Mouse (Mus musculus) right cerebral cortex, postnatal 10 days (tissue): Measurements from ENCODE around the gene Vps11.
"Not testable (repeated sequence)": the region's sequence is repeated elsewhere in the genome, so short reads cannot be mapped to it uniquely, and the experiment has no call there.

Experiments
- DNase-seq, 2 experiments: peaks; one replicate each; pipeline ENCODE4 v3.0.0; 2021; ENCODE audit warnings: low spot score in 2 of 2

Vps11 gene

DNA sequence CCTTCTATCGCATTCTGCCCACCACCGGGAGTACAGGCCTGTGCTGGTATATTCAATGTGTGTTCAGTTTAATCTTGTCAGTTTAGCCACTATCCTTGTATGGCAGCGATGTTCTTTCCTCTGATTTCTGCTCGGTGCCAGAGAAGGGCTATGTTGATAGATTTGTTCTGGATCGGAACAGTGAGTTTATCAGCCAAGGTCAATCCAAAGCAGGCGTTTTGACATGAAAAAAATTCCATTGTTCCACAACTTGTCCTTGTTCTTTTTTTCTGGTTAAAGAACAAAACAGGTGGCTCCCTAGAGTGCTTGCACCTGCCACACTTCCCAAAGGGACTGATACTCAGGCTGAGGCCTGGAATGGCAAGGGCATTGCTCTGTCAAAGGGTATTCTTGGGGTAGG lies 14.7 kb upstream of the Vps11 start:
- DNase-seq: no peak

DNA sequence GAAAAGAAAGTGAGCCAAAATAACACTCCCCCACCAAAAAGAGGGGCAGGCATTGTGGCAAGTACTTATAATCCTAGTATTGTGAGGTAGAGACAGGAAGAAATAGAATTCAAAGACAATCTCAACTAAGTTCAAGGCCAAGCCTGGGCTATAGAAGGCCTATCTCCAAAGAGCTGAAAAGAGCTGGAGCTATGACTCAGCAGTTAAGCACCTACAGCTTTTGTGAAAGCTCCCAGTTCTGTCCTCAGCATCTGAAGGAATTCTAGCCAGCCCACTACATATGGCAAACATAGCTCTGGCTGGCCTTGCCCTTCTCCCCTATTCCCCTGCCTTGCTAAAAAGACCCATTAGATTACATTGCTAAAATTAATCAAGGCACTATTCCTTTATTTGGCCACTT lies 11.9 kb upstream of the Vps11 start:
- DNase-seq: no peak

- DNase-seq: no peak
Measured at GRCm38 (mm10) chr9:44364480-44364879, 3.0 kb upstream of the Vps11 start.

GRCm38 (mm10) chr9:44361931-44362330 lies 461 bp upstream of the Vps11 start:
- DNase-seq: not testable (repeated sequence)

DNA sequence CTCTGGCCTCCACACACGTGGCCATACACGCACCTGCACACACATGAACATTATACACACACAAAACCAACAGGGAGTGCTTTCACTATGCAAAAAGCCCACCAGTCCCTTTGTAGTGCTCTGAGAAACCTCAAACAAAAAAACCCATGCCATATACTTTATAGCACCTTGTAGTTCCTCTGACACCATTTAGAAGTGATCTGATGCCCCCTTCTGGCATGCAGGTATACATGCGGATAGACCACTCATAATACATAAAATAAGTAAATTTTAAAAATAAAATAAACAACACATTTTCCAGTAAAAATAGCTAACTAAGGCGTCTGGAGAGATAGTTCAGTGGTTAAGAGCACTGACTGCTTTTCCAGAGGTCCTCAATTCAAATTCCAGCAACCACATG lies 4.3 kb downstream of the Vps11 start:
- no peak for DNase-seq

DNA sequence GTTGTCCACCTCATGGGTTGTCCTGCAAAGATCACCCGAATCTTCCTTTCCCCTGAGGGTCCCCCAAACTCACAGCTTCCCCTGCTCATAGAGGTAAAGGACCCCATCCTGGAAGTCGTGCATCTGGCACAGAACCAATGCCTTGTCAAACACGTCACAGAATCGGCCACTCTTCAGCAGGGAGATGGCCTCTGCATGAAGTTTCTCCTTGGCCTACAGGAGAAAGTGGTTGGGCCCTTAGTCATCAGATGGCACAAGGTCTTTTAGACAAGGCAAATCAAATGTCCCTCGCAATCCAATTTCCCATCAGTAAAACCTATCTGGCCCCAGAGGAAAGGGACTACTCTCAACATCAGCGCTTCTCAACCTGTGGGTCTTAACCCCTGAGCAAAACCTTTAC lies 8.3 kb downstream of the Vps11 start:
- no peak for DNase-seq

DNA sequence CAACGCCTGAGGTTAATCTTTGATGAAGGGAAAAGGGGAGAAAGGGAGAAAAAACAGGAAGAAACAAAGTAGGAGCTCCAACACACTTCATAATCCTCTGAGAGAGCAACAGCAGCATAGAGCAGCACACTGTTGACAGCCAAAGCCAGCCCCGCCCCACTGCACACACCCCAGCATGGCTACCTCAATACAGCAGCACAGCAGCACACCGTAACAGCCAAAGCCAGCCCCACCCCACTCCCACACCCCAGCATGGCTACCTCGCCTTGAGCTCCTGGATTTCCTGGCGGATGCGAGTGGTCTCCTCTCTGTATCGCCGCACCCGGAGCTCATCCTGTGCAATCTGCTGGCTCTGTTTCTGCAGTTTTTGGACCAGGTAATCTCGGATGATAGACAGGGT lies 9.1 kb downstream of the Vps11 start:
- DNase-seq: no peak

- no peak for DNase-seq
Measured at GRCm38 (mm10) chr9:44351396-44351795, 10.1 kb downstream of the Vps11 start.

GRCm38 (mm10) chr9:44348546-44348945 lies 12.9 kb downstream of the Vps11 start:
- DNase-seq: no peak

GRCm38 (mm10) chr9:44347621-44348020 lies 13.8 kb downstream of the Vps11 start:
- no peak for DNase-seq

GRCm38 (mm10) chr9:44347166-44347565 lies 14.3 kb downstream of the Vps11 start:
- no peak for DNase-seq

DNA sequence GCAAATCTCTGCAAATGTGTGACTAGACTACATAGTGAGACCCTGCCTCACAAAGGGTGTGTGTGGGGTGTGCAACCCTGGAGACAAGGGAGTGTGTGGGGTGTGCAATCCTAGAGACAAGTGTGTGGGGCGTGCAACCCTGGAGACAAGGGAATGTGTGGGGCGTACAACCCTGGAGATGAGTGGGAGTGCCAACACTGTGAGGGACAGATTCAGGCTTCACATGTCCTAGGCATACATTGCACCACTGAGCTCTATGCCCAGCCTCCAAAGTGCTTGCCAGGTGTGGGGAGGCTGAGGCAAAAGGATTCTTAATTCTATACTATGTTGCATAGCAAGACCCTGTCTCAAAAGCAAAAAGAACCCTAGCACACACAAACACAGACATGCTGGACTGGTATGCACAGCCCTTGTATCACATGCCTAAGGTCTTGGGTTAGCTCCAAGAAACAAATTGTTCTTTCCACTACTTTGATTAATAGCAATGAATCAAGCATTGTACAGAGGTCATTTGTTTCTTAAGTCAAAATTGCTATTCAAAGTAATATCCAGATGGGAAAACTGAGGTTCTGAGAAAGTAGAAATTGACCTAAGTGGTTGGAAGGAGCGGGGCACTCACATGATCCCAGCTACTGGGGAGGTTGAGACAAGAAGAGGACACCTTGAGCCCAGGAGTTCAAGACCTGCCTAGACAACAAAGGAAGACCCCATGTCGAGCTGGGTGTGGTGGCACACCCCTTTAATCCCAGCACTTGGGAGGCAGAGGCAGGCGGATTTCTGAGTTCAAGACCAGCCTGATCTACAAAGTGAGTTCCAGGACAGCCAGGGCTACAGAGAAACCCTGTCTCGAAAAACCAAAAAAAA lies 15.7 kb downstream of the Vps11 start:
- no peak for DNase-seq

DNA sequence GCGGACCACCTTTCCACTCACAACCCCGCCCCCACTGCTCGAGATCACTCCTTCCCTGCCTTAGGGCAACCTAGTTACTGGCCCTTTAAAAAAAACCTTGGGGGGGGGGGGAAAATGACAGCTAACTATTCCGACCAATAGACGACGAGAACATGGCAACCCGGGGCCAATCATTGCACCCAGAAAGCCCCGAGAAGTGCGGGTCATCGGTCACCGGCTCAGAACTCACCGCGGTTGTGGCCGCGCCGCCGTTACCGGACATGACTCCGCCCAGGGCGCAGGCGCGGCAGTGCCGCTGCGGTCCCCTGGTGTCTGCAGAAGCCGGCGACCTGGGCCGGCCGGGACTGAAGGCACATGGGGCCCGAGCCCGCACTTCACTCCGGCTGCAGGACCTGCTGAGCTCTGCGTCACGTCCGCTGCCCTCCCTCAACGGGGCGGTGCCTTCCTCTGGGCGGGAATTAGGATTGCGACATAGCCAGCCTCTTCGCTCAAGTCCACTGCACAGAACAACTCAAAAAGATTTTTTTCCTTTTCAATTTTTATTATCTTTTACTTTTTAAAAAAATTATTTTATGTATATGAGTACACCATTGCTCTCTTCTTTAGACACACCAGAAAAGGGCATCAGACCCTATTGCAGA lies 17.6 kb downstream of the Vps11 start, which contains the start of gene Hmbs:
TSS of gene Hmbs (minus strand) at position 448 of the 641 bp plus-strand sequence.
- peak; percentile 92 to 94 for DNase-seq

DNA sequence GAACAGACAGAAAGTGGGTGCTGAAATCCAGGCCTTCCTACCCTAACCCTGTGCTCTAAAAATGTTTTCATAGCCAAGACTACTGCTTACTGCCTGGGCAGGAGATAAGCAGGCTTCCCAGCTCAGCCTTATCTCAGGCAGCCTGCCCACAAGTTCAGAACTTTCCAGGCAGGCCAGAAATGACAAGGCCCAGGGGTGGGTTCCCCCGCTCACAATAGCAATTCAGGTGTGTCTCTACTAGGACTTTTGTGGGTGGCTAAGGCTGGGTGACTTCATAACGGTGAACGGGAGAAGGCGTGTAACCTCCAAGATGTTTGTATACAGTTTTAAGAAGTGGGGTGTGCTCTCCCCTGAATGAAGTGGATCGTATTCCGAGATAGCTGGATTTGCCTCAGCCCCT lies 18.2 kb downstream of the Vps11 start:
- DNase-seq: no peak

- DNase-seq: no peak
Measured at GRCm38 (mm10) chr9:44342605-44343004, 18.9 kb downstream of the Vps11 start.

- no peak for DNase-seq
Measured at GRCm38 (mm10) chr9:44342173-44342572, 19.3 kb downstream of the Vps11 start.

GRCm38 (mm10) chr9:44341487-44341886 lies 20.0 kb downstream of the Vps11 start:
- no peak for DNase-seq

GRCm38 (mm10) chr9:44338574-44338973 lies 22.9 kb downstream of the Vps11 start:
- no peak for DNase-seq

GRCm38 (mm10) chr9:44337436-44338169 lies 23.9 kb downstream of the Vps11 start:
- DNase-seq: no peak

GRCm38 (mm10) chr9:44336964-44337363 lies 24.5 kb downstream of the Vps11 start:
- DNase-seq: no peak

- DNase-seq: not testable (repeated sequence)
Measured at GRCm38 (mm10) chr9:44336513-44336912, 25.0 kb downstream of the Vps11 start.

DNA sequence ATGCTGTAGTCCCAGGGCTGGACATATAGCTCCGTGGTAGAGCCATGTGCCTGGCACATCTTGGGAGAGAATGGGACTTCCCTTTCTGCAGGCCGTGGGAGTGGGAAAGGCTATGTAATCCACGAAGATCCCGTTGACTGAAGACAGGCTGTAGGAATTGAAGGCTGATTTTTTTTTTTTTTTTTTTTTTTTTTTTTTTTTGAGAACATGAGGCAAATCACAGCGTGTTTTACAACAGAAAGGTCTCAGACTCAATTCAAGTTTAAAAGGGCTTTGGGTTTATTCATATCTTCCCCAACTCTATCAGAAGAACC lies 25.4 kb downstream of the Vps11 start:
- no peak for DNase-seq
